Mouse (Mus musculus): ENCODE data around the gene Slc38a5.

GRCm38 (mm10) chrX:8255807-8256206 is 15.1 kb upstream of the Slc38a5 start:
- TF ChIP-seq POLR2A (IDR thresholded peaks at IDR 0.05; ENCODE audit: low read depth, low read length) (no peak), CTCF (IDR thresholded peaks at IDR 0.05; ENCODE audit: extremely low read depth, insufficient read depth, insufficient read length, insufficient replicate concordance) (no peak)
